Mouse (Mus musculus) heart, embryonic 12.5 days (tissue): ENCODE measurements around the gene Tut1. TPM values are rescaled to one million over a fixed set of nuclear protein-coding genes. Genes with fewer than 3 reads are reported as not detected.

Experiments
- ATAC-seq: fragments of 200-750 bp; cut with Nextera tagmentation; 2 replicates; pipeline ENCODE4 v1.8.0; 2017; ENCODE audit warnings: moderate TSS enrichment, moderate library complexity; ENCODE audit not compliant: insufficient number of reproducible peaks, low FRiP score
- H3K27ac ChIP-seq: fragments of 300-500 bp; sonication (generic); 2 replicates; pipeline ENCODE4 v1.5.1; 2016; ENCODE audit warnings: mild to moderate bottlenecking, moderate library complexity; ENCODE audit not compliant: poor library complexity, severe bottlenecking
- H3K27me3 ChIP-seq: fragments of 300-500 bp; sonication (generic); replicated peaks from 2 replicates; pipeline ENCODE4 v1.6.1; 2016; ENCODE audit warnings: mild to moderate bottlenecking, moderate library complexity
- H3K36me3 ChIP-seq: fragments of 300-500 bp; sonication (generic); 2 replicates; pipeline ENCODE4 v1.6.1; 2016; ENCODE audit warnings: mild to moderate bottlenecking, moderate library complexity
- H3K4me1 ChIP-seq: fragments of 300-500 bp; sonication (generic); replicated peaks from 2 replicates; pipeline ENCODE4 v1.6.1; 2016; ENCODE audit warnings: mild to moderate bottlenecking
- H3K4me2 ChIP-seq: fragments of 300-500 bp; sonication (generic); 2 replicates; pipeline ENCODE4 v1.6.1; 2016; ENCODE audit warnings: mild to moderate bottlenecking, moderate library complexity
- H3K4me3 ChIP-seq: fragments of 300-500 bp; sonication (generic); 2 replicates; pipeline ENCODE4 v1.5.1; 2016; ENCODE audit warnings: mild to moderate bottlenecking
- H3K9ac ChIP-seq: fragments of 300-500 bp; sonication (generic); 2 replicates; pipeline ENCODE4 v1.6.1; 2016; ENCODE audit warnings: mild to moderate bottlenecking, moderate library complexity
- H3K9me3 ChIP-seq: fragments of 300-500 bp; sonication (generic); replicated peaks from 2 replicates; pipeline ENCODE4 v1.6.1; 2016; ENCODE audit warnings: mild to moderate bottlenecking, moderate library complexity
- WGBS: fragments of 180-500 bp; shearing (Covaris S2); methylation state at CpG from one replicate; pipeline ENCODE4 v1.1.7; 2016; 5-methylcytosine and 5-hydroxymethylcytosine counted together
- polyA plus RNA-seq: library from polyadenylated mRNA; unstranded; fragments of >200 nt; fragmentation: Nextera tagmentation; extraction: Ambion mirVana; gene quantifications from 2 replicates; pipeline ENCODE4 v1.2.1, GENCODE M21; 2016

Gene Tut1
- polyA plus RNA-seq, 1 experiment from 2014 or later = 17.1 TPM

- Histone ChIP-seq H3K9ac (peak overlapping the region; percentile 98), H3K9me3 (no peaks in the 10 kb centered on the region), H3K27me3 (no peaks in the 10 kb centered on the region), H3K4me2 (peak overlapping the region; percentile 72), H3K4me1 (peaks cover 35% of the 10 kb centered on the region), H3K27ac (peak overlapping the region; percentile 97), H3K4me3 (peak overlapping the region; percentile 88), H3K36me3 (peaks cover 57% of the 10 kb centered on the region)
- 60% methylated on average over 2 of the region's 2 CpGs for WGBS
- ATAC-seq = no peak
Observed at GRCm38 (mm10) chr19:8943047-8943446, 10.6 kb upstream of the Tut1 start.

- Histone ChIP-seq H3K36me3 (peaks cover 58% of the 10 kb centered on the region), H3K4me1 (peaks cover 35% of the 10 kb centered on the region)
Observed at GRCm38 (mm10) chr19:8944062-8944461, 9.6 kb upstream of the Tut1 start.

GRCm38 (mm10) chr19:8944750-8945149 lies 8.9 kb upstream of the Tut1 start:
- no peak for ATAC-seq
- H3K9ac ChIP-seq = peak overlapping the region; percentile 33; the same call in 1 of the 2 replicates
- no peaks in the 10 kb centered on the region for H3K27me3 ChIP-seq
- H3K4me2 ChIP-seq = peak overlapping the region; percentile 50
- 39% methylated on average over 5 of the region's 5 CpGs for WGBS
- peaks cover 60% of the 10 kb centered on the region for H3K36me3 ChIP-seq
- peaks cover 35% of the 10 kb centered on the region for H3K4me1 ChIP-seq
- H3K9me3 ChIP-seq = no peaks in the 10 kb centered on the region
- peak overlapping the region; percentile 13 for H3K27ac ChIP-seq
- peak overlapping the region; percentile 18 for H3K4me3 ChIP-seq

More at GRCm38 (mm10) chr19:8944062-8944461, 9.6 kb upstream of the Tut1 start:
- peak overlapping the region; percentile 72 for H3K4me2 ChIP-seq
- H3K9me3 ChIP-seq = no peaks in the 10 kb centered on the region
- 37% methylated on average over 5 of the region's 5 CpGs for WGBS
- peak overlapping the region; percentile 62; the same call in 1 of the 2 replicates for H3K9ac ChIP-seq
- H3K27ac ChIP-seq = peak overlapping the region; percentile 5
- peak overlapping the region; percentile 88 for H3K4me3 ChIP-seq
- no peaks in the 10 kb centered on the region for H3K27me3 ChIP-seq
- no peak for ATAC-seq

GRCm38 (mm10) chr19:8945251-8945650 lies 8.4 kb upstream of the Tut1 start:
- Histone ChIP-seq H3K9me3 (no peaks in the 10 kb centered on the region), H3K4me3 (peak overlapping the region; percentile 18), H3K27me3 (no peaks in the 10 kb centered on the region), H3K27ac (peak overlapping the region; percentile 13; the same call in 1 of the 2 replicates), H3K4me1 (peaks cover 34% of the 10 kb centered on the region), H3K4me2 (peak overlapping the region; percentile 50), H3K36me3 (peaks cover 64% of the 10 kb centered on the region), H3K9ac (0 out of 2 replicates have a peak overlapping the region, but pooled peaks have one; percentile 33)
- 82% methylated on average over 6 of the region's 6 CpGs for WGBS
- no peak for ATAC-seq

GRCm38 (mm10) chr19:8946929-8947328 lies 6.7 kb upstream of the Tut1 start:
- Histone ChIP-seq H3K36me3 (peaks cover 81% of the 10 kb centered on the region), H3K27me3 (no peaks in the 10 kb centered on the region), H3K9ac (no peak overlapping the region), H3K4me3 (no peak overlapping the region), H3K4me2 (no peak overlapping the region), H3K9me3 (no peaks in the 10 kb centered on the region), H3K4me1 (peaks cover 23% of the 10 kb centered on the region), H3K27ac (no peak overlapping the region)
- WGBS = 84% methylated on average over 7 of the region's 7 CpGs
- no peak for ATAC-seq

- Histone ChIP-seq H3K4me1 (peaks cover 19% of the 10 kb centered on the region), H3K27me3 (no peaks in the 10 kb centered on the region), H3K27ac (no peak overlapping the region), H3K36me3 (peaks cover 74% of the 10 kb centered on the region), H3K4me2 (no peak overlapping the region), H3K9ac (no peak overlapping the region), H3K9me3 (no peaks in the 10 kb centered on the region), H3K4me3 (no peak overlapping the region)
- 94% methylated on average over 5 of the region's 5 CpGs for WGBS
- ATAC-seq = no peak
Observed at GRCm38 (mm10) chr19:8950190-8950589, 3.5 kb upstream of the Tut1 start.

- H3K9ac ChIP-seq = no peak overlapping the region; the same call in 1 of the 2 replicates
- 88% methylated on average over 9 of the region's 9 CpGs for WGBS
Observed at GRCm38 (mm10) chr19:8952241-8952640, 1.4 kb upstream of the Tut1 start.

GRCm38 (mm10) chr19:8954171-8954570 lies 524 bp downstream of the Tut1 start:
- Histone ChIP-seq H3K9me3 (no peaks in the 10 kb centered on the region), H3K27me3 (no peaks in the 10 kb centered on the region), H3K4me1 (peaks cover 16% of the 10 kb centered on the region), H3K36me3 (peaks cover 69% of the 10 kb centered on the region), H3K9ac (peak overlapping the region; percentile 86), H3K4me2 (peak overlapping the region; percentile 81), H3K4me3 (peak overlapping the region; percentile 87), H3K27ac (peak overlapping the region; percentile 65)
- ATAC-seq = no peak
- WGBS = 10% methylated on average over 9 of the region's 9 CpGs

More at GRCm38 (mm10) chr19:8952241-8952640, 1.4 kb upstream of the Tut1 start:
- Histone ChIP-seq H3K4me3 (no peak overlapping the region), H3K36me3 (peaks cover 73% of the 10 kb centered on the region), H3K27ac (no peak overlapping the region), H3K4me1 (peaks cover 16% of the 10 kb centered on the region), H3K4me2 (0 out of 2 replicates have a peak overlapping the region, but pooled peaks have one; percentile 81), H3K27me3 (no peaks in the 10 kb centered on the region), H3K9me3 (no peaks in the 10 kb centered on the region)
- ATAC-seq = no peak

- Histone ChIP-seq H3K27me3 (no peaks in the 10 kb centered on the region), H3K4me3 (no peak overlapping the region), H3K4me1 (peaks cover 12% of the 10 kb centered on the region), H3K9ac (no peak overlapping the region), H3K4me2 (no peak overlapping the region), H3K27ac (no peak overlapping the region), H3K36me3 (peaks cover 83% of the 10 kb centered on the region), H3K9me3 (no peaks in the 10 kb centered on the region)
- no peak for ATAC-seq
- WGBS = 81% methylated on average over 2 of the region's 2 CpGs
Observed at GRCm38 (mm10) chr19:8962256-8962655, 8.6 kb downstream of the Tut1 start.

GRCm38 (mm10) chr19:8965075-8965474 lies 11.4 kb downstream of the Tut1 start:
- no peak overlapping the region for H3K4me2 ChIP-seq
- H3K9me3 ChIP-seq = no peaks in the 10 kb centered on the region
- peaks cover 75% of the 10 kb centered on the region for H3K36me3 ChIP-seq
- H3K4me1 ChIP-seq = peaks cover 23% of the 10 kb centered on the region
- peak overlapping the region; percentile 72; the same call in 1 of the 2 replicates for H3K9ac ChIP-seq
- WGBS = 89% methylated on average over 11 of the region's 11 CpGs
- H3K27me3 ChIP-seq = no peaks in the 10 kb centered on the region
- H3K27ac ChIP-seq = no peak overlapping the region
- H3K4me3 ChIP-seq = no peak overlapping the region
- no peak for ATAC-seq

GRCm38 (mm10) chr19:8965771-8966170 lies 12.1 kb downstream of the Tut1 start:
- peaks cover 23% of the 10 kb centered on the region for H3K4me1 ChIP-seq
- ATAC-seq = no peak
- H3K36me3 ChIP-seq = peaks cover 75% of the 10 kb centered on the region
- H3K27ac ChIP-seq = peak overlapping the region; percentile 92
- H3K27me3 ChIP-seq = no peaks in the 10 kb centered on the region
- peak overlapping the region; percentile 89 for H3K4me3 ChIP-seq
- WGBS = 73% methylated on average over 8 of the region's 8 CpGs
- H3K4me2 ChIP-seq = peak overlapping the region; percentile 75
- peak overlapping the region; percentile 72 for H3K9ac ChIP-seq
- H3K9me3 ChIP-seq = no peaks in the 10 kb centered on the region

GRCm38 (mm10) chr19:8966198-8966589 lies 12.5 kb downstream of the Tut1 start:
- H3K27me3 ChIP-seq = no peaks in the 10 kb centered on the region
- H3K4me1 ChIP-seq = peaks cover 23% of the 10 kb centered on the region
- H3K9me3 ChIP-seq = no peaks in the 10 kb centered on the region
- 35% methylated on average over 5 of the region's 5 CpGs for WGBS
- peak overlapping the region; percentile 75 for H3K4me2 ChIP-seq
- peak overlapping the region; percentile 92 for H3K27ac ChIP-seq
- no peak for ATAC-seq
- H3K4me3 ChIP-seq = peak overlapping the region; percentile 89
- H3K36me3 ChIP-seq = peaks cover 75% of the 10 kb centered on the region
- peak overlapping the region; percentile 72 for H3K9ac ChIP-seq
